Mouse (Mus musculus): Measurements from ENCODE around the gene St6galnac4.

The St6galnac4 gene

GRCm38 (mm10) chr2:32627266-32628043 is 40.6 kb downstream of the St6galnac4 start:
- no peak for DNase-seq (ENCODE audit: low spot score)

DNA sequence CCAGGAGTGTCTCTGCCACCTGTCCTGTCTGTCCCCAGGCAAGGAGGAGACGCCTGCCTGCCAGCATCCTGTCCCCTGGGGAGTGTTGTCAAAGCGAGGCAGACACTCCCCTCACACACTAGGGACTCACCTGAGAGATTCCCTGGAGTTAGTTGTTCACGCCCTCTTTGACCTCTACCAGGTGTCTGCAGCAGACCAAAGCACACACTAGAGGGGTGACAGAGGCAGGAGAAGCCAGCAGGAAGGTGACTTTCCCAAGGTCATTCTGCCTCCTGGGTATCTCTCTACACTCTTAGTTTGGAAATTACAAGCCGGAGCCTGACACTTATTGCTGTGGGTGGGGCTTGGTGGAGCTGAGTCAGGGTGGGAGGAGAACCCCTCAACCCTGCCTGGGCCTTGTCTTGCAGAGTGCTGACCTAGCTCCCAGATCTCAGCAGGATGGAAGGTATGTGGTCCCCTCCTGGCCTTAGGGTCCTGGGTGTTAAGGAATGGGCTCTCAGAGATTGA is 41.2 kb downstream of the St6galnac4 start:
- no peak for DNase-seq (ENCODE audit: low spot score)

- DNase-seq (ENCODE audit: low spot score) = no peak
Measured at GRCm38 (mm10) chr2:32628729-32629128, 41.8 kb downstream of the St6galnac4 start.

DNA sequence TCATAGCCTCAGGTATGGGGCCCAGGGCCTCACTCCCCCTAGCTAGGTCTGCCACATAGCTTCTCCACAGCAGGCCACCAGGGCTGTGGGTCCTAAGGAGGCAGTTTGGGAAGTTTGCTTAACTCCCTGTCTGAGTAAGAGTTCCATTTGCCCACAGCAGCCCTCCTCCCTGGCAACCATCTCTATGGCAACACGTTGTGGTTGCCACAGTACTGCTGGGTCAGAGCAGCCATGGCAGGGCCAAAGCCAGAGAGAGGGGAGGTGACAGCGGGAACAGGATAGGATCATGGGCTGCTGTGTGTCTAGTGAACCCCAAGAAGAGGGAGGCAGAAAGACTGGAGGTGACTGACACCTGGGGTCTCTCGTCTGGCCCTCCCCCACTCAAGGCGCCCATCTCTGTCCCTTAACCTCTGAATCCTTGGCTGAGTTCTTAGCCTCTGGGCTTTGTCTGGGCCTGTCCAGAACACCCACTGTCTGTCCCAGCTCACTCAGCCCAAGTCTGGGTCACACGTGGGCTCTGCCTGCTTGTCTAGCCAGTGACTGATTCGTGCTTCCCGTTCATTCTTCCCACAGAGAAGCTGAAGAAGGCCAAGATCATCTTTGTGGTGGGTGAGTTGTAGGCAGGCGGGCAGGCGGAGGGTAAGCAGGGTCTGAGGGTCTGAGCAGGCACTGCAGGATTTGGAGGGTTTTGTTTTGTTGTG is 42.5 kb downstream of the St6galnac4 start:
- no peak for DNase-seq (ENCODE audit: low spot score)

- DNase-seq (ENCODE audit: low spot score) = no peak
Measured at GRCm38 (mm10) chr2:32630036-32630435, 43.1 kb downstream of the St6galnac4 start.

GRCm38 (mm10) chr2:32631046-32631445 is 44.2 kb downstream of the St6galnac4 start:
- DNase-seq (ENCODE audit: low spot score) = no peak

- no peak for DNase-seq (ENCODE audit: low spot score)
Measured at GRCm38 (mm10) chr2:32631737-32632394, 45.0 kb downstream of the St6galnac4 start.

- no peak for DNase-seq (ENCODE audit: low spot score)
Measured at GRCm38 (mm10) chr2:32633660-32634059, 46.8 kb downstream of the St6galnac4 start.

GRCm38 (mm10) chr2:32634277-32635105 is 47.6 kb downstream of the St6galnac4 start:
- no peak for DNase-seq (ENCODE audit: low spot score)

- DNase-seq (ENCODE audit: low spot score) = no peak
Measured at GRCm38 (mm10) chr2:32636617-32637016, 49.7 kb downstream of the St6galnac4 start.

- DNase-seq (ENCODE audit: low spot score) = no peak
Measured at GRCm38 (mm10) chr2:32637778-32638281, 50.9 kb downstream of the St6galnac4 start.

GRCm38 (mm10) chr2:32639632-32640031 is 52.7 kb downstream of the St6galnac4 start:
- no peak for DNase-seq (ENCODE audit: low spot score)

- DNase-seq (ENCODE audit: low spot score) = no peak
Measured at GRCm38 (mm10) chr2:32640550-32641051, 53.7 kb downstream of the St6galnac4 start.

GRCm38 (mm10) chr2:32641810-32642209 is 54.9 kb downstream of the St6galnac4 start:
- no peak for DNase-seq (ENCODE audit: low spot score)

DNA sequence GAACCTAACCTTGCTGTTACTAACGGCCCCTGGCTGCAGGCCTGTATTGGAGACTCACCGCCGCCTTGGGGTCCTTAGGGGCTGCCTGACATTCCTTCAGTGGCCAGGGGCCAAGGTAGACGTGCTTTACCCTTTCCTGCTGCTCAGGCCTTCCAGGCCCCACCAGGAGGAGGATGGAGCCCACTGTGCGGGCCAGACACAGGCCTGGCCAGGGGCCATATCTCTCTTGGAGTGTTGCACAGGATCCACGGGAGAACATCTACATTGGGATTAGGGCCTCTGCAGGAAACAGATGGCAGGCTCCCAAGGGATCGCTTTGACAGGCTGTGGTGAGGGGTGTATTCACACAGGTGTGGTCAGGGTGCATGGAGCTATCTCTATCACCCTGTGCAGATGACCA is 55.9 kb downstream of the St6galnac4 start:
- no peak for DNase-seq (ENCODE audit: low spot score)

DNA sequence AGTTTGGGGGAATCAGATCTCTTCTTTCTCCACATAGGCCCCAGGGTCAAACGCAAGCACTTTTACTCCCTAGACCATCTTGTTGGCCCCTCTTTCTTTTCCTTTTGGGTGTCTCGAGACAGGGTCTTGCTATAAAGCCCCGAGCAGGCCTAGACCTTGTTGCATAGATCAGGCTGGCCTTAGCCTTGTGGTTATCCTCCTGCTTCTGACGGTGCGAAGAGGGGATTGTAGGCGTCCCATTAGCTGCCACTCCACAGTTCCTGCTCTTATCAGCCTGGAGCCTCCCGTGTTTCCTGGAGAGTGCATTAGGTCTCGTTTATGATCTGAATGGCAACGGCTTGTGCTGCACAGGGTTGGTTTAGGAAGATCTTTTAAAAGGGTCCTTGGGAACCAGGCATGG is 57.2 kb downstream of the St6galnac4 start:
- DNase-seq (ENCODE audit: low spot score) = no peak

- DNase-seq (ENCODE audit: low spot score) = no peak
Measured at GRCm38 (mm10) chr2:32644799-32645475, 58.0 kb downstream of the St6galnac4 start.

DNA sequence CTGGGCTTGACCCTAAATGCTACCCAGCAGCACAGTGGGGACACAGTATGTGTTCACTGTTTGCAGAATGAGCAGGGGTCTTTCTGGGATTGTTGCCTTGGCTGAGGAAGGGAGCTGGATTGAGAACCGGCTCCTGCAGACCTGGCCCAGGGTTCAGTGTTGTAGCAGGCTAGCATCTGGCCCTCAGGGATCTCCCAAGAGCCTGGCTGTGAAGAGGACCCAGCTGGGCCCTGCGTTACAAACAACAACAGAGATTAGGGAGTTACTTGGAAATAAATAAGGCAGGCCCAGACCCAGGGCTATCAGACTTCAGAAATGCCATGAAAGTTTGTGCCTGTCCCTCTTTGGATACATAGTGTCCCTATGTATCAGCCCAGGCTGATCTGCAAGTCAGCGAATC is 58.8 kb downstream of the St6galnac4 start:
- no peak for DNase-seq (ENCODE audit: low spot score)

GRCm38 (mm10) chr2:32646379-32647056 is 59.6 kb downstream of the St6galnac4 start, which contains the start of gene Eng:
Gene Eng, plus strand, starts transcription at chr2:32646595.
- DNase-seq (ENCODE audit: low spot score) = no peak

DNA sequence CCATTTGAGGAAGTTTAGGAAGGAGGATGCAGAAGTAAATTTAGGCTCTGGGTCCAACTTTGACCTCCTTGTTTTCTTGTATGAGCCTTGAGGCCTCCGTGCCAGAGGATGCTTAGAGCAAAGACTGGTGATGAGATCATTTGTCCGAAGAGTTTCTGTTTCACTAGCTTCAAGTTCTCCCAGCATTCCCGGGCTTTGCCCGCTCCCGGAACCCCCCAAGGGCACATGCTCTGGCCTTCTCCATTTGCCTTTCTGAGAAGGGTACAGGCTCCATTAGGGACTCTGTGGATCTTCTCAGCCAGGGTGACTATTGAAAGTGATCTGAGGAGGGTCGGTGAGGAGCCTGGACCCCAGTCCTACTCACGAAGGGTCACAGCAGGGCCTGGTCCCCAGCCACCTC is 60.5 kb downstream of the St6galnac4 start:
- no peak for DNase-seq (ENCODE audit: low spot score)
